ENCODE assay signal across 8 mouse cellular contexts in genomic region chr17:26202737-26203136, GRCm38 (mm10). TPM values are rescaled to one million over a fixed set of nuclear protein-coding genes. Genes with fewer than 3 reads are reported as not detected.
DNase-seq lines count a peak whose midpoint lies in the region; ATAC-seq and TF ChIP-seq lines count a peak whose summit lies in the region.

Gene Rgs11, plus strand, starts transcription at chr17:26202951.

- H3K79me2 ChIP-seq in MEL (ENCODE audit: control insufficient read depth, insufficient read depth, low read length, poor library complexity), result peaks cover 7% of the 10 kb centered on the region; the same call in 1 of the 2 replicates
- H3K79me2 ChIP-seq in myocyte (ENCODE audit: control insufficient read depth, insufficient read depth), result no peaks in the 10 kb centered on the region

- H3K4me1 ChIP-seq in MEL (ENCODE audit: control insufficient read depth in 1 of 2, insufficient read depth in 2 of 2, low read length in 2 of 2), result peaks cover 12 to 37% of the 10 kb centered on the region in 2 experiments
- H3K4me1 ChIP-seq in intestine, embryonic 14.5 days (replicated peaks; ENCODE audit: control insufficient read depth, insufficient read depth, low read length), result no peaks in the 10 kb centered on the region; the same call in 1 of the 2 replicates

- no peak for TF ChIP-seq EP300 in MEL (IDR thresholded peaks at IDR 0.05; ENCODE audit: low read depth in 1 of 2, low read length in 2 of 2)

- TF ChIP-seq RAD21 in MEL (IDR thresholded peaks at IDR 0.05; ENCODE audit: low read depth, low read length), result no peak

- peak within 1 kb of the TSS; percentile 57 for H3K9ac ChIP-seq in MEL (ENCODE audit: control insufficient read depth, low read depth, low read length, poor library complexity, severe bottlenecking)
- peak within 1 kb of the TSS; percentile 32; the same call in 1 of the 2 replicates for H3K9ac ChIP-seq in intestine, embryonic 14.5 days (ENCODE audit: low read length)

- H3K4me2 ChIP-seq in intestine, embryonic 14.5 days (ENCODE audit: low read length), result peak within 1 kb of the TSS; percentile 96
- peak within 1 kb of the TSS; percentile 66 for H3K4me2 ChIP-seq in myocyte (ENCODE audit: low read depth)

- peak within 1 kb of the TSS; percentile 66 to 89 for H3K4me3 ChIP-seq in MEL (ENCODE audit: control insufficient read depth in 1 of 2, insufficient read depth in 1 of 2, low read depth in 2 of 2, low read length in 2 of 2)
- H3K4me3 ChIP-seq in intestine, embryonic 14.5 days (ENCODE audit: low read depth, low read length), result peak within 1 kb of the TSS; percentile 49
- H3K4me3 ChIP-seq in myocyte, result peak within 1 kb of the TSS; percentile 10

- WGBS in intestine, embryonic 14.5 days, result 2% methylated on average over 22 of the region's 22 CpGs

- no peaks in the 10 kb centered on the region for H3K9me3 ChIP-seq in MEL (replicated peaks; ENCODE audit: insufficient read depth, low read length)
- H3K9me3 ChIP-seq in intestine, embryonic 14.5 days (ENCODE audit: control insufficient read depth, low read length), result no peaks in the 10 kb centered on the region

- TF ChIP-seq CTCF in MEL (IDR thresholded peaks at IDR 0.05 in 2 of 3, conservative IDR thresholded peaks at IDR 0.05 in 1 of 3; ENCODE audit: control insufficient read depth in 1 of 3, insufficient read depth in 1 of 3, low read depth in 2 of 3, low read length in 3 of 3, poor library complexity in 1 of 3, severe bottlenecking in 1 of 3), result no peak

- peaks cover 0 to 17% of the 10 kb centered on the region in 2 experiments; a peak in 2 of 4 replicates for H3K36me3 ChIP-seq in MEL (ENCODE audit: control insufficient read depth in 1 of 2, insufficient read depth in 2 of 2, low read length in 2 of 2)
- peaks cover 5% of the 10 kb centered on the region for H3K36me3 ChIP-seq in intestine, embryonic 14.5 days (ENCODE audit: control insufficient read depth, insufficient read depth, low read length)
- H3K36me3 ChIP-seq in myocyte (ENCODE audit: control insufficient read depth, insufficient read depth), result no peaks in the 10 kb centered on the region

- TF ChIP-seq POLR2A in MEL (IDR thresholded peaks at IDR 0.05; ENCODE audit: control insufficient read depth in 1 of 2, insufficient read depth in 1 of 2, low read depth in 1 of 2, low read length in 2 of 2, poor library complexity in 1 of 2) (no peak), myocyte (IDR thresholded peaks at IDR 0.05; ENCODE audit: insufficient read length, low read depth) (no peak)

- no peak within 1 kb of the TSS for H3K27ac ChIP-seq in MEL (ENCODE audit: control insufficient read depth, low read depth, low read length)
- no peak within 1 kb of the TSS for H3K27ac ChIP-seq in intestine, embryonic 14.5 days (ENCODE audit: low read depth)

- no peak within 1 kb of the TSS for H3ac ChIP-seq in myocyte (ENCODE audit: control insufficient read depth, insufficient read length)

- peak; percentile 48 for DNase-seq in gastrocnemius, postnatal 10 days
- no peak for DNase-seq in gastrocnemius, postnatal 25 days
- DNase-seq in MEL (ENCODE audit: low read depth, low spot score), result peak; percentile 75
- DNase-seq in intestine, embryonic 14.5 days (ENCODE audit: low spot score), result peak; percentile 74
- DNase-seq in liver, result peak; percentile 72
- DNase-seq in thymus, postnatal 4 days, result peak; percentile 74

- 0 out of 2 replicates have a peak, but pooled peaks have one; percentile 35 for ATAC-seq in erythroid progenitor cell, adult 5-6 weeks (replicated peaks; ENCODE audit: low FRiP score, poor library complexity, severe bottlenecking)
- ATAC-seq in intestine, embryonic 14.5 days (replicated peaks; ENCODE audit: low FRiP score, low TSS enrichment, low read depth), result peak; percentile 12; the same call in 1 of the 2 replicates

- no peaks in the 10 kb centered on the region for H3K27me3 ChIP-seq in MEL (ENCODE audit: control insufficient read depth in 1 of 2, insufficient read depth in 2 of 2, low read length in 2 of 2)
- peaks cover 53% of the 10 kb centered on the region for H3K27me3 ChIP-seq in intestine, embryonic 14.5 days (replicated peaks; ENCODE audit: control insufficient read depth, insufficient read depth, low read length)
- no peaks in the 10 kb centered on the region for H3K27me3 ChIP-seq in myocyte (ENCODE audit: control insufficient read depth, insufficient read depth, insufficient read length)

TF ChIP-seq in MEL, 35 proteins besides CTCF, POLR2A, EP300 and RAD21:
- TF ChIP-seq USF1 (IDR thresholded peaks at IDR 0.05; ENCODE audit: low read depth, low read length) (no peak), KAT2A (conservative IDR thresholded peaks at IDR 0.05; ENCODE audit: low read depth, low read length) (no peak), SIN3A (IDR thresholded peaks at IDR 0.05; ENCODE audit: low read length) (0 out of 2 replicates have a peak, but pooled peaks have one; percentile 63), ZNF384 (IDR thresholded peaks at IDR 0.05; ENCODE audit: low read depth, low read length) (no peak), MAZ (IDR thresholded peaks at IDR 0.05; ENCODE audit: low read depth, low read length) (peak; percentile 78; the same call in 1 of the 2 replicates), TCF12 (IDR thresholded peaks at IDR 0.05; ENCODE audit: low read depth, low read length) (0 out of 2 replicates have a peak, but pooled peaks have one; percentile 4)
TF ChIP-seq in MEL: peak in this region for 3.

TF ChIP-seq in myocyte, 11 proteins besides CTCF, POLR2A, EP300 and RAD21:
- TF ChIP-seq E2F4 (IDR thresholded peaks at IDR 0.05; ENCODE audit: insufficient read depth) (no peak), USF1 (IDR thresholded peaks at IDR 0.05; ENCODE audit: low read depth) (no peak), TCF3 (IDR thresholded peaks at IDR 0.05; ENCODE audit: insufficient read length, low read depth) (no peak)

RNA-seq across cellular contexts. Expression of gene Rgs11, which starts in this region (rescaled TPM):
- total RNA-seq in gastrocnemius, postnatal 10 days (2021), result 1 to 10 TPM in 1 of 2 experiments, under 1 TPM in 1; 0.94 to 1.9 TPM
- 1 to 10 TPM in 1 of 2 experiments, under 1 TPM in 1; 0.54 to 1.2 TPM for total RNA-seq in gastrocnemius, postnatal 25 days (2021)
- 8.5 and 11.4 TPM in 2 replicates for total RNA-seq in MEL (2012; rRNA removed)
- polyA plus RNA-seq in MEL (2012; ENCODE audit: insufficient read depth in 1 of 2, insufficient read length in 2 of 2, low read depth in 1 of 2, low replicate concordance in 2 of 2, missing spikeins in 1 of 2), result 10 to 100 TPM in 1 of 2 experiments, not detected in 1; 32.6 TPM
- not detected in 2 replicates for total RNA-seq in erythroid progenitor cell, adult 5-6 weeks (2015; ENCODE audit: low replicate concordance)
- total RNA-seq in erythroid progenitor cell, adult 5-6 weeks (2017; ENCODE audit: low replicate concordance), result not detected in 2 replicates
- 14.3 and 20.0 TPM in 2 replicates for polyA plus RNA-seq in intestine, embryonic 14.5 days (2014; fragmentation: Nextera tagmentation; extraction: Ambion mirVana)
- polyA plus RNA-seq in myocyte (2012; fragmentation: generic; extraction: Trizol), result 0.62 TPM

Comparison
In these comparisons a context has a peak if more than half of its experiments do, and no peak if none do; other contexts are left out.
1. Peak in ATAC-seq in erythroid progenitor cell, adult 5-6 weeks; RNA of the gene not detected or under 1 TPM.
2. H3K4me3 ChIP-seq: peak in every context shown above with its lines; median percentile 78 in MEL; 49 in intestine, embryonic 14.5 days; 10 in myocyte.